Mouse (Mus musculus) cerebellum, postnatal 14 days (tissue): ENCODE data around the gene Ankrd44.
A peak's percentile ranks its signal among the peaks of the same experiment; 100 is the strongest.

Experiments used
- DNase-seq, 2 experiments: peaks; one replicate each; pipeline ENCODE4 v3.0.0; 2021; ENCODE audit warnings: mixed read lengths in 2 of 2

Gene Ankrd44

DNA sequence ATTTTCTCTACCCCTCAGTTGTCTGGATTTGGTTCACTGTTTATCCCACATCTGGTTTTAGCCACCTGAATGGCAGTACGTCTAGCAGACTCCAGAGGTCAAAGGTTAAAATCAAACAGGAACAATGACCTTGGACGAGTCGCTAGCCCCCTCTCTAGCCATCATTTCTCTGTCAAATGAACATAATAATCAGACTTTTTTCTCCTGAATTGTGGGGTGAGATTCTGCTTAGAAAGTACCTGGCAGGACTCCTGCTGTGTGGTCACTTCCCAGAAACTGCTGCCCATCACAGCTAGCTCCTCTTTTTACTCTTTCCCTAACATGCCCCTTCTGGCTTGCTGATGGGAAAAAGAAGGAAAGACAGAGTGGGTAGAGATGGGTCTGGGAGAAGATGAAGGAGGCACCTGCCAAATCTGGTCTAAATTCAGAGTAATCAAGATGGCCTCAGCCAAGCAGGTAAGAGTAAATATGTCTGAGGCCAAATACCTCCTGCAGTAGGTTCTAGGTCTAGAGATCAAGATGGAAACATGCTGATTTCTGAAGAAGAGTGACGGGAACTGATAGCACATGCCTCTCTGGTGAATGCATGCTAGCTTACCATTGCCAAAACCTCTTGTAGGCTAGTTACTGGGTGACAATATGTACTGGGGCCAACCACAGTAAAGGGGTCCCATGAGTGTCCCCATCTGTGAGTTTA is 117.6 kb downstream of the Ankrd44 start:
- DNase-seq, result no peak

DNA sequence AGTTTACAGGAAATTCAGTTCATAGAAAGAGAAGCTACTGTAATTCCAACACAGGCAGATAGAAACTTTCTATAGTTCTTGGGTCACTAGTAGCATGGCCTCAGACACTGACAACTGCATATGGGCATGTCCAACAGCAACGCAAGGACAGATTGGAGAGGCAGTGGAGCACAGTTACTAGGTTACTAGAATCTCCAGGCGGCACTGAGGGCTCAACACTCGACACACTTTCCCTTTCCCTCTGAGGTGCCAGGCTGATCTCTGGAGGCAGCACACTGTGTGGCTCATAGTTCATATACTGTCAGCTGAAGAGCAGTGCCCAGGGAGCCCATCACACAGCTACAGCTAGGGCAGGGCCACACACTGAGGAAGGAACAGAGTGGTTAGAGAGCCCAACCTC is 118.4 kb downstream of the Ankrd44 start:
- no peak for DNase-seq

DNA sequence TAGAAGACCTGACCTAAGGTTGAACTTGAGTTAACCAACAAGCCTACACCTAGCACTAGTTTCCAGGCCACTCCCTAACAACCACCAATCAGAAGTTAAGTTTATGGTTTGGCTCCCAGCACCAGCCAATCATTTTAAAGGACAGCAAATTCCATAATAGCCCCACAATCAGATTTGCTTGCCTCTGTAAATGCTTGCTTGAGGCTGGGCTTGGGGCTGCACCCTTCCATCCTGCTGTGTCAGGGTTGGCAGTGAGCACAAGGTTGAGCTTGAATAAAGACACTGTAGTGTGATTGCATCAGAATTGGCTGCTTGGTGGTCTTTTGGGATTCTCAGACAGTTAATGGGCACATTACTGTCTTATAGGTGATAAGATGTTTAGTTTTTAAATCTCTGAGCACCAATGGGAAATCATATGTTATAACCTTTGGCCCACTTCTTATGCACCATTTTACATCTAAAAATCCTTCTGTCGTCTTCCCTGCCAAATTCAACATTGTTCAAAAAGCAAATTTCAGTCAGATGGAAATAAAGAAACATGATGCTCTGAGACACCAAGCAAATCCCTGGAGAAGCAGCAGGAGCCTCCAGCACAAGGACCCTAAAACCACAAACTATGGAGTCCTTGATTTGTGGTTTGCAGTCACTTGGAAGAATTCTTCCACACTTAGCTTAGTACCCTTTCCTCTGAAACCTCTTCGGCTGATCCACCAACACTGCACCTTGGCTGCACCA is 119.9 kb downstream of the Ankrd44 start:
- no peak for DNase-seq

DNA sequence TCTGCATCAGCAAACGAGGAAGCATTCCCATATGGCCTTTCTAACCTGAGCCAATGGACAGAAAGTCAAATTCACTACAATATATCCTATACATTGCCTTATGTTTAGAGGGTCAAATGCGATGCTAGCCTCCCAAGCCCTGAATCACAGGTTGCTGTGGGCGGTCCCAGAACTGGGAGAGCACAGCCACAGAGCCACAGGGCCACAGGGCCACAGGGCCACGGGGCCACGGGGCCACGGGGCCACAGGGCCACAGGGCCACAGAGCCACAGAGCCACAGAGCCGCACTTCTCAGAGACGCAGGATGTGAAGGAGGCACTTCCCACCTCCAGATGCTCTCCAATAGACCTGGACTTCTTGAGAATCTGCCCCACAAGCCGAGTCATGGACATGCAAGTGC is 121.8 kb downstream of the Ankrd44 start:
- no peak for DNase-seq

DNA sequence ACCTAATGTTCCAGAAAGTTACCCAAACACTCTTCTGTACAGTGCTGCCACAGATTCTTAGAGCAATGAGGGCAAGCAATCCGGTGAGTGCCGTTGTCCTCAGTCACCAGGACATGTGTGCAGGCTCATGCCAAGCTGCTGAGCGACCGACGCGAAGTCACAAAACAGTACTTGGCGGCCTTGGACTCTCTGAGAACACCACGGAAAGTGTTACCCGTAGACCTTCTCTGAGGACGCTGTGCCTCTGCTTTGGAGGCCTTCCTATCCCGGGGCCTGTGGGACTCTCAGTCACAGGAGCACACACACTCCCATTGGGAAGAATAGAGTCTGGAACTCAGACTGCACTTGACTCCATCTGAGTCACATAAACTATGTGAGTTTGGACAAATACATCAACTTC is 123.5 kb downstream of the Ankrd44 start:
- DNase-seq, result no peak

DNA sequence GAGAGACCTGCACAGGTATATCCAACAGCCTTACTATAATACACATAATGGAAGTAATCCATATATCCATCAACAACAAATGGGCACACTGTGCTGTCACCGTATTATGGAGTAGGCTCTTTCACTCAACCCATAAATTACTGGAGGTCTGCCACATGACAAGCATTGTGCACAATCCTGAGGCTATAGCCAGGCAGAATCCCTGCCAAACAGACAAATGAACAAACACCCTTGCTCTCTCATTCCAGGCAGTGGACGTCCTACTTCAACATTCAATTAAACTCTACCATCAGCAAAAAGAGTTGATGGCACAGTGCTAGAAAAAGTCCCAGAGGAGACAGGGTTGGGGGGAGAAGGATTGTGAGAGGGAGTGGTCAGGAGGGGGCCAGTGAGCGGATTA is 124.9 kb downstream of the Ankrd44 start:
- DNase-seq, result no peak

DNA sequence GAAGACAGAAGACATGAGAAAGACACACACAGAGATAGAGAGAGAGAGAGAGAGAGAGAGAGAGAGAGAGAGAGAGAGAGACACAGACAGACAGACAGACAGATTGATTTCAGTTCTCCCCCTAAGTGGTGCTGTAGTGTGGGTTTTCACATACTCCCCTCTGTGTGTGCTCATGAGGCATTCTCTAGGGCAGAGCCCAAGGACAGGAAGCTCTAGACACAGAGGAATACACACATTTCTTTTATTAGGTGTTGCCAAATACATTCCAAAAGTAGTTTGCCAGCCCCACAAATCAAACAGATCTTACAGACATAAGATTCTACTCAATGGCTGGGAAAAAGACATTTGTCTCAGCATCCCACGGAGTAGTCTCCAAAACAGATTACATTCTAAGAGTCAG is 126.8 kb downstream of the Ankrd44 start:
- DNase-seq, result no peak

DNA sequence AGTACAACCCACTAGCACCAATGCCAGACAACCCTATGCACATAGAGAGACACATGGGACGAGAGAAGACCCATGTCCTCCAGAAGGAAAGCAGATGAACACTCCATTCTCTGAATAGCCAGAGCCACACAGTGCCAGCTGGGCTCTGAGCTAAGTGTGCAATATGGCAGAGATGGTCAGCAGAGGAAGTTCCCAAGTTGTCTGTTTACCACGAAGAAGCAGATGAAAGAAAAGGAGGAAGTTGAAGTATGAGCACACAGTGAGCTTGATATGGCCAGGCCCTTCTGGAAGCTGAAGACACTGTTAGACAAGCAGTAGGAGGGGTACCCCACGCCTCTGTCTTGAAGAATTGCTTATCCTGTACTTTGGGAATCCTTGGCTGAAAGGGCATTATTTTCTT is 127.8 kb downstream of the Ankrd44 start:
- DNase-seq, result no peak

DNA sequence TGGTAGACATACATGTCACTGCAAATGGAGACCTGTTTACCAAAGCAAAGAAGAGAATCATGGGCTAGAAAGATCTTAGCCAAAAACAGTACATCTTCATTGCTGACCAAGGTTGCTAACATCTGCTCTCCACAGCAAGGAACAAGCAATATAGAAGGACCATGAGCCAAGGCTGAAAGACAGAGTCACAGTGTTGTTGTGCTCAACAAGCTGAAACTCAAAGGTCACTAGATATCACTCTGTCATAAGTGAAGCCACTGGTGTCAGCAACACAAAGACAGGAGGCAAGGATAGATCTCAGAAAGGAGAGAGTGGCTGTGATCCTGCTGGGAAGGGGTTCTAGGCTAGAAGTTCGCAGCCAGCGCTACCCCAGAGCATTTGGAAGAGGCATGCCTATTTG is 131.5 kb downstream of the Ankrd44 start:
- no peak for DNase-seq

DNA sequence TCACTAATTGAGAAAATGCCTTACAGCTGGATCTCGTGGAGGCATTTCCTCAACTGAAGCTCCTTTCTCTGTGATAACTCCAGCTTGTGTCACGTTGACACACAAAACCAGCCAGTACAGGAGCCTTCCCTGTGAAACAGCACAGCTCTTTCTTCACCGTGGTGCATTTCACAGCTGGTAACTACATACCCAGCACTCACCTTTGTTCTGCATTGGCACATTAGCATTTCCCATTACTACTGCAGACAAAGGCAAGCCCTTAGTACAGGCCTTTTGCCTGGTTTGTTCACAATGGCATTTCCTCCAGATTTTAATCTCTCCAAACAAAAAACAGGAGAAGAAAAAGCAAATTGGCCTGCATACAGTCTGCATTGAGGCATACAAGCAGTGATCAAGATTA is 134.8 kb downstream of the Ankrd44 start:
- DNase-seq, result no peak

DNA sequence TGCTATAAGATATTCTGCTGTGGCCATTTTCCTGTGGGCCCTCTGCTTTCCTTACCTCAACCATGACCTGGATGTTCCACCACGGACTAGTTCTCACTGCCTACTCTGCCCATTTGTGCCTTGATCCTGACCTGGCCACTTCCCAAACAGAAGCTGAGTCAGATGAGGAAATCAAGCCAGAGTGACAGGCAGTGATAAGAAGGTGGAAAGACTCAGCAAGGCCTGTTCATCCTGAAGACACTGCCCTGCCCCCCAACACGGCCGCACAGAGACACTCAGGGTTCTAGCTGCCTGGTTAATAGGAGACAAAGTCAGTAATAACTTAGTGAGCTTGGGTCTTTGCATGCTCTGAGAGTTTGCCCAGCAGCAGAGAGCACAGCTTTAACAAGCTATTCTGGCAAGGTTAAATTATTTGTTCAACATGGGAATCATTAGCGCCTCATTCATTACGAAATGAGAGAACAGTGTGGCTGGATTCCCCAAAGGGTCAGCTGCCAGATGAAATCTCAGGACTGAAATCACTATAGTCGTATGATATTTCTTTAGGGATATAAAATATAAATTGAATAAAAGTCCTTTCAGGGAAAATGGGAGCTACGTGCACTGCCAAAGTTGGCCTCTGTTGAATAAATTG is 136.7 kb downstream of the Ankrd44 start:
- DNase-seq, result peak; percentile 19 to 21

DNA sequence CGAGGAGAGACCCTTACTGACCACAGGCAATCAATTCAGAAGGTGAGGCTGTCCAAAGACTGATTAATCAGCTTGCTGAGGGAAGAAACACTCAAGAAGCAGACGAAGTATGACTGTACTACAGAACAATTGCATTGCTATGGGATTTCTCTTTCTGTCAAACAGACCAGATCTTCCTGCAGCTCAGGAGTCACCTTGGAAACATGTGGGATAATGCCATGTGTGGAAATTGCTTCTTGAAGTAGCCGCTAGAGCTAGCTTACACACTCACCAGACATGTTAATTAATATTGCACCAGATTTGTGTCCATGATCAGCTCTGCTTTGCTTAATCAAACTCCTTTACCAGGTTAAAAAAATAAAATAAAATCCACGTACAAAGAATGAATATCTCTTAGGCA is 137.8 kb downstream of the Ankrd44 start:
- no peak for DNase-seq

DNA sequence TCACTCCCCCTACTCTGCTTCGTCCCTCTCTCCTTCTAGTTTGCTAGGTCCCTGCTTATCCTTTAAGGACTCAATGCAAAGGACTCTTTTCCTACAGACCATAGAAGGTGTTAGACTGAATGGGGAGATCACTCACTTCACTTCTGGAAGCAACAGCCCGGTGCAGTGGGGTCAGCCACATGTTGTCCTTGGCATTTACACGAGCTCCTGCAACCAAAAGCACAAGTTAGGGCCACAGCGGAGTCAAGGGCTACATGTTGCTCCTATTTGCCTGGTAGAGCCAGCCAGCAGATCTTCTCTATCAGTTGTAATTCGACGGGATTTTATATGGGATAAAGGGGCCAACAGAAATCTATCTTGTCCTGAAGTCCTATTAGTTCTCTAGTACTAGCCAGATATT is 148.0 kb downstream of the Ankrd44 start:
- DNase-seq, result no peak

DNA sequence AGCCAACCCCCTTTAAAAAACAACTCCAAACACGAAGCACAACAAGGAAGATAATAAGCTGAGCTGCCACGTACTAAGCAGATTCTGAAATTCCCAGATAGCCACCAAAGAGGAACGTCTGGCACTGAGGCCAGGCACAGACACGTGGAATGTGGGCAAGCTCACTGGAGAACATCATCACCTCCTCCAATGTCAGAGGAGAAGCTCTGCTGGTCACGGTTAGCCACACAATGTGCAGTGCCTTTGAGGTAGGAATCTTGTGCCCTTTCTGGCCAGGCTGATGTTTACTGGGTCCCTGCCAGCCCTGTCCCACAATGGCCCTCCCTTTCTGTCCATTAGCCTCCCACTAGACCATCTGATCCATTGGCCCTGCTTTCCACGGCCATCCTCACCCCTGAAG is 149.1 kb downstream of the Ankrd44 start:
- DNase-seq, result no peak

DNA sequence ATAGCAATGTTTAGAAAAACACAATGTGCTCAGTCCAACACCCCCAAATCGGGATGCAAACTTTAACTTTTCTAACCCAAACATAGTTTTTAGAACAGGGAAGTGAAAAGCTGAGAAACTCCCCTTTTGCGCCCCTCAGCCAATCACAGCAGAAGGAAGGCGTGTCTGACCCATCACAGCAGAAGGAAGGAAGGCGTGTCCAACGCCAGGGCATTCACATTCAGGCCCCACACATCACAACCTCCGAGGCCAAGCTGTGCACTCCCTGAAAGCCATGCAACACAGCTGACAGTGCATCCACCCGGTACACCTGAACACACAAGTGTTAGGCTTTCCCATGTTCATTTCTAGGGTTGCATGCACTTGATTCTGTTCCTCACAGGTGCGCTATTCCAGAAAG is 150.1 kb downstream of the Ankrd44 start:
- DNase-seq, result no peak

DNA sequence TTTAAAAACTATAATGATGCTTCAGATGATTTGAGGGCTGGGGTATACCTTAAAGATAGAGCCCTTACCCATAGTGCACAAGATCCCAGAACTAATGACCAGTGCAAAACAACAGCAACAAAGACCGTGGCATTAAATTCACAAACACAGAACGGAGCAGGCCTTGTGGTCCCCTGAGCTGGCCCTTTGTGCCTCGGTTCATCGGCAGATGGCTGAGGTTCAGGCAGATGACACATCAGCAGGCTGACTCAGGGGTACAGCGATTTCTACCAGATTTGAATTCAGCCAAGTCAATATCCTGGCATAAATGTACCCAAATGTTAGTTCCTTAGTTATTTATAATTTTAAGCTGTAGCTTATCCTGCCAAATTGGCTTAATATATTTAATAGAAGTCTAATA is 153.3 kb downstream of the Ankrd44 start:
- DNase-seq, result peak; percentile 18 to 30

DNA sequence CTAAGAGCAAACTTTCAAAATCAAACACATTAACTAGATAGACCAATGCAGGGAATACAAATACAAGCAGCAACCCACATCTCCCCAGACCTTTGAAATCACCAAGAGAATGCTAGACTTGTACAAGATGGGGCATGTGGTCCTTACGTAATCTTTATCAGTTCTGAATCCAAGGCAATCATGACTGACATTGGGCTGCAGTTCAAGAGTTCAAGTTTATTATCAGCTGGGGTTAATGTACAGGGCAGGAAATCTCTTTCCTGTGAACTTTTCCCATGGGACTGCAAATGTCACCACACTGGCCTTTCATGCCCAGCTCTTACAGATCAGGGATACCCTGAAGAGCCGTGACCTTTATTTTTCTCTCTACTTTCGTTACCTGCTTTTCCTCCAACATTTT is 154.7 kb downstream of the Ankrd44 start:
- no peak for DNase-seq

DNA sequence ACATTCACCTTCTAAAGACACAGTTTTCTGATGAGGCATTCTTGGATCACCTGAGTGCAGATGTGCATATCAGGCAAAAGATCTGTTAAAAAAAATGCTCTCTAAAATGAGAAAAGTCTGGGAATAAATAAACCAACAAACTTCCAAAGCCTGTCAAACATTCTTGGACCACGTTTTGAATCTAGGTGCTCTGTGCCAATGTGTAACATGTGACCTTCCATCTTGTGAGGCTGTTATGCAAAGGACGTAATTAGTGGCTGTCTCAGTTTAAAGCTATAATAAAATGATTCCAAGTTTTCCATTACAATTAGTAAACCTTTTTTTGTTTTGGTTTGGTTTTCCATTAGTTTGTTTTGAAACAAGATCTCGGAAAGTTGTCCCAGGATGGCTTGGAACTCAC is 159.0 kb downstream of the Ankrd44 start:
- DNase-seq, result no peak

DNA sequence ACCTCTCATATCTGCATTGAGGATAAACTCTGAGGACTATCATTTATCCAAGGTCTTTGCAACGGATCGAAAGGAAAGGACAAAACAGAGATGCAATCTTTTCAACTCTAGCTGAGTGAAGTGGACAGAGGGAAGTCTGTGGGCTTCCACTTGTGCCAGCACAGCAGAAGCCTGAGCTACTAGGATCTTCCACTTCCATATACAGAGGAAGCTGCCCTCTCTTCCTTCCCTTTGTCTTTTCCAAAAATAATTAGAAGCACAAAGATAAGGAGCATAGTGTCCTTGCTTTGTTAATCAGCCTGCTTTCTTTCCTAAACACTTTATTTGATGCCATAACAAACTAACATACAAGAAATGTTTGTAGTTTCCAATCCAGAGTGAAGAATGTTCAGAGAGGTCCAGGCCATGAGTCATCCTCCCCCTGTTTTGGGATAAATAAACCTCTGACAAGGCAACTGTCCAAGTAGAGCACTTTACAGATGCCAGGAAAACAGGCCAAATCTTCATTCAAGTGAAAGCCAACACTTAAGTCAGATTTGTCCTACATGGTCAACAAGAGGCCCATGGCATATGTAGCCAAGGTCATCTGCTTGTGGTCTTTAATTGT is 160.5 kb downstream of the Ankrd44 start:
- no peak for DNase-seq

DNA sequence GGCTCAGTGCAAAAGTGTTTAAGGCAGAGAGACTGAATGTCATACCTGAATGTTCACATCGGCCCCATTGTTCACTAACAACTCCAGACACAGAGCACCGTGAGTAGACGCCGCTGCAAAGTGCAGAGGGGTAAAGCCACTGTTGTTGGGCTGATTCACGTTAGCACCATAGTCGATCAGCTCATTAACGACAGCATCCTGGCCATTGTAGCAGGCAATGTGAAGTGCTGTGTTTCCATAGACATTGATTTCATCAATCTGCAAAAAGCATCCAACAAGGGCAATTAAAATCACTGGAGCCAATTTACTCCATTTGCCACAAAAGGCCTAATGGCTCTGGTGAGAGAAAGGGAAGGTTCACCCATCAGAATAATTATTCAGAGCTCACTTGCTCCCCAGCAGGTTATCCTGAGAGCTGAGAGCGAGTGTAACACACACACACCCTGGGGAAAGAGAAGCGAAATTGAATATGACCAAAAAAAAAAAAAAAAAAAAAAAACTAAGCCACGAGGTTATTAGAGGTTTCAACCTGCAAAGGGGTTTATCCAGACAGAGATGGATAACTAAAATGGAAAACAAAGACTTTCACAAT is 163.9 kb downstream of the Ankrd44 start:
- no peak for DNase-seq

DNA sequence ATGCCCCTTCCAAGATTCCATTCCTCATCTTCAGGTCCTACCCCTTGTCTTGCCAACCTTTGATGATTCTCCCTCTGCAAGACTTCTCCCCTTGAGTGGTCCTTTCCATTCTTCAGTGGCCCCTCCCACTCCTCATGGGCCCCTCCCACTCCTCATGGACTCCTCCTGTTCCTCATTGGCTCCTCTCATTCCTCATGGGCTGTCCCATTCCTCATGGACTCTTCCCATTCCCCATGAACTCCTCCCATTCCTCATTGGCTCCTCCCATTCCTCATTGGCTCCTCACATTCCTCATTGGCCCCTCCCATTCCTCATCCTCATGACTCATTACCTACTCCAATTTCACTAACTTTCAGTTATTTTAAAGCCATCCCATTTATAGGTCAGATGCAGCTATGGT is 166.3 kb downstream of the Ankrd44 start:
- DNase-seq, result no peak

DNA sequence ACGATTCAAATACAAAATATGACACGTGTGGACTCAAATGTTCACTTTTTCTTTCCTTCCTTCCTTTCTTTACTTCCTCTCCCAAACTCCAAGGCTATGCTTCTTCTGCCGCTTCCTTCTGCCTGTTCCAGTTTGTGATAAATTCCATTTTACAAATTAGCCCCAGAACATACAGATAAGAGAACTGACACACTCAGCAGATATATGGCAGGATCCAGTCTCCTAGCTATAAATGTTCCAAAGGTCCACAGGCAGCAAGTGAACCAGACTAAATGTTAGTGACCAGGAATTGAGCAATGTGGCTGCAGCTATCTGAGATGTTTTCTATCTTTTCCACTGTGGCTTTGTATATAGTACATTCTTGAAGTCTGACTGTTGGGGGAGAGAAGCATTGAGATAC is 168.9 kb downstream of the Ankrd44 start:
- no peak for DNase-seq

DNA sequence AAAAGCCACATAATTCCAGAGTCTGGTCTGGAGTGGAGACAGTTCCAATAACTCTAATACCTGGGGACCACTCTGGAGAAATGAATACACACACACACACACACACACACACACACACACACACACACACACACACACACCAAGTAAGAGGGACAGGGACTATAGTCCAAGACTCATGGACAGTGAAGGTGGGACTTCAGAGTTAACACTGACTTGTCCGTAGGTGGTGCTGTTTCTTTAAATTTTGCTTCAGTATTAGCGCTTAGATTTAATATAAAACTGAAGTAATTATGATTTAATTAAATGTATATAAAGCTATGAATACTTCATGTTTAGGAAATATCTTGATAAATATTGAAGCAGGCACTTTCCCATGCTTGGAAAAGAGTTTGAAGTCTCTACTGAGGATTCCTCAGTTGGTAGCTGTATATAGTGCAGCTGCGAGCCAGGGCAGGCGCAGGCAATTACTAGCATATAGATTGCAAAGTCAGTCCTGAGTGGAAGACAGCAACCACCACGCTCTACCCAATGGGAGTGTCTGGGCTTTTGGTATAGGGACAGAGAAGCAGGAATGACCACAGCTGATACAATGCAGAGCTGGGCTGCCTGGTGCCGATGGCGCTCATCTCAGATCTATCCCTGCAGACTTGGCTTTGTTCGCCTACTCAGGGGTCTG is 170.4 kb downstream of the Ankrd44 start:
- no peak for DNase-seq
